Mouse (Mus musculus) forebrain, embryonic 14.5 days (tissue): ENCODE measurements around the gene Krtap3-3. TPM values are rescaled to one million over a fixed set of nuclear protein-coding genes. Genes with fewer than 3 reads are reported as not detected.

Source experiments
- ATAC-seq: fragments of 200-750 bp; cut with Nextera tagmentation; 2 replicates; pipeline ENCODE4 v1.8.0; 2017; ENCODE audit warnings: mild to moderate bottlenecking, moderate library complexity
- DNase-seq: peaks from one replicate; pipeline ENCODE4 v3.0.0-alpha.2; 2015; ENCODE audit warnings: low spot score
- H3K27ac ChIP-seq: fragments of 300-500 bp; sonication (generic); 2 replicates; pipeline ENCODE4 v1.5.1; 2014; ENCODE audit warnings: low read depth, mild to moderate bottlenecking, control low read depth, low read length, moderate library complexity
- H3K27me3 ChIP-seq: fragments of 300-500 bp; sonication (generic); replicated peaks from 2 replicates; pipeline ENCODE4 v1.6.1; 2014; ENCODE audit warnings: low read length, control low read depth, mixed read lengths; ENCODE audit not compliant: control insufficient read depth, insufficient read depth
- H3K36me3 ChIP-seq: fragments of 300-500 bp; sonication (generic); 2 replicates; pipeline ENCODE4 v1.6.1; 2014; ENCODE audit warnings: low read length, control low read depth; ENCODE audit not compliant: control insufficient read depth, insufficient read depth
- H3K4me1 ChIP-seq: fragments of 300-500 bp; sonication (generic); 2 replicates; pipeline ENCODE4 v1.6.1; 2014; ENCODE audit warnings: antibody characterized with exemption, low read length, control low read depth; ENCODE audit not compliant: control insufficient read depth, insufficient read depth
- H3K4me2 ChIP-seq: fragments of 300-500 bp; sonication (generic); 2 replicates; pipeline ENCODE4 v1.6.1; 2014; ENCODE audit warnings: mild to moderate bottlenecking, control low read depth, low read length
- H3K4me3 ChIP-seq: fragments of 300-500 bp; sonication (generic); 2 replicates; pipeline ENCODE4 v1.5.1; 2014; ENCODE audit warnings: low read depth, low read length, control low read depth
- H3K9ac ChIP-seq: fragments of 300-500 bp; sonication (generic); 2 replicates; pipeline ENCODE4 v1.6.1; 2014; ENCODE audit warnings: mild to moderate bottlenecking, low read length, control low read depth, moderate library complexity
- H3K9me3 ChIP-seq: fragments of 300-500 bp; sonication (generic); replicated peaks from 2 replicates; pipeline ENCODE4 v1.6.1; 2016; ENCODE audit warnings: low read length, control low read depth, mixed read lengths; ENCODE audit not compliant: control insufficient read depth
- WGBS: fragments of 180-500 bp; shearing (Covaris S2); extraction: QIAGEN DNeasy Blood & Tissue Kit; methylation state at CpG from one replicate; pipeline ENCODE4 v1.1.7; 2014; 5-methylcytosine and 5-hydroxymethylcytosine counted together
- polyA plus RNA-seq: library from polyadenylated mRNA; unstranded; fragments of >200 nt; fragmentation: Nextera tagmentation; extraction: Ambion mirVana; gene quantifications from 2 replicates; pipeline ENCODE4 v1.2.1, GENCODE M21; 2014

Gene Krtap3-3
- polyA plus RNA-seq, 1 experiment from 2014 or later = not detected

- 23% methylated on average over 4 of the region's 4 CpGs for WGBS
- H3K4me2 ChIP-seq = no peak overlapping the region
- no peaks in the 10 kb centered on the region for H3K4me1 ChIP-seq
- H3K4me3 ChIP-seq = no peak overlapping the region
- no peaks in the 10 kb centered on the region for H3K9me3 ChIP-seq
- ATAC-seq = no peak
- no peak overlapping the region for H3K27ac ChIP-seq
- H3K9ac ChIP-seq = no peak overlapping the region
- H3K27me3 ChIP-seq = no peaks in the 10 kb centered on the region
- no peak for DNase-seq
- no peaks in the 10 kb centered on the region for H3K36me3 ChIP-seq
Measured at GRCm38 (mm10) chr11:99573164-99573563, 22.5 kb upstream of the Krtap3-3 start.

GRCm38 (mm10) chr11:99566530-99566929 lies 15.9 kb upstream of the Krtap3-3 start, which contains the start of gene Krtap3-1:
Gene Krtap3-1 (minus strand): TSS chr11:99566630.
- WGBS = 95% methylated on average over 7 of the region's 7 CpGs
- no peak within 1 kb of the TSS for H3K27ac ChIP-seq

GRCm38 (mm10) chr11:99562580-99562979 lies 11.9 kb upstream of the Krtap3-3 start:
- H3K36me3 ChIP-seq = no peaks in the 10 kb centered on the region
- H3K9ac ChIP-seq = no peak overlapping the region
- 84% methylated on average over 6 of the region's 6 CpGs for WGBS
- no peak for ATAC-seq
- H3K4me3 ChIP-seq = no peak overlapping the region
- no peak overlapping the region for H3K27ac ChIP-seq
- H3K4me1 ChIP-seq = no peaks in the 10 kb centered on the region
- no peaks in the 10 kb centered on the region for H3K9me3 ChIP-seq
- H3K4me2 ChIP-seq = no peak overlapping the region
- H3K27me3 ChIP-seq = no peaks in the 10 kb centered on the region
- DNase-seq = no peak

More at GRCm38 (mm10) chr11:99566530-99566929, 15.9 kb upstream of the Krtap3-3 start, which contains the start of gene Krtap3-1:
- Histone ChIP-seq H3K9ac (no peak within 1 kb of the TSS), H3K4me1 (no peaks in the 10 kb centered on the region), H3K4me2 (no peak within 1 kb of the TSS), H3K4me3 (no peak within 1 kb of the TSS), H3K9me3 (no peaks in the 10 kb centered on the region), H3K36me3 (no peaks in the 10 kb centered on the region), H3K27me3 (no peaks in the 10 kb centered on the region)
- DNase-seq (no peak), ATAC-seq (no peak)

GRCm38 (mm10) chr11:99559366-99559765 lies 8.7 kb upstream of the Krtap3-3 start, which contains the start of gene Gm11939:
Gene Gm11939 (minus strand): TSS chr11:99559466.
- Histone ChIP-seq H3K27ac (no peak within 1 kb of the TSS), H3K4me2 (no peak within 1 kb of the TSS), H3K36me3 (no peaks in the 10 kb centered on the region), H3K27me3 (no peaks in the 10 kb centered on the region), H3K4me1 (no peaks in the 10 kb centered on the region), H3K9ac (no peak within 1 kb of the TSS), H3K4me3 (no peak within 1 kb of the TSS), H3K9me3 (no peaks in the 10 kb centered on the region)
- ATAC-seq = no peak
- WGBS = 92% methylated on average over 9 of the region's 9 CpGs
- DNase-seq = no peak

- H3K4me1 ChIP-seq = no peaks in the 10 kb centered on the region
- no peak overlapping the region for H3K27ac ChIP-seq
- no peak for DNase-seq
- H3K4me2 ChIP-seq = no peak overlapping the region
- no peaks in the 10 kb centered on the region for H3K36me3 ChIP-seq
- no peak overlapping the region for H3K4me3 ChIP-seq
- no peaks in the 10 kb centered on the region for H3K9me3 ChIP-seq
- no peak overlapping the region for H3K9ac ChIP-seq
- WGBS = 89% methylated on average over 3 of the region's 3 CpGs
- no peak for ATAC-seq
- H3K27me3 ChIP-seq = no peaks in the 10 kb centered on the region
Measured at GRCm38 (mm10) chr11:99557976-99558745, 7.5 kb upstream of the Krtap3-3 start.

- Histone ChIP-seq H3K4me2 (no peak within 1 kb of the TSS), H3K27ac (no peak within 1 kb of the TSS), H3K9me3 (no peaks in the 10 kb centered on the region), H3K4me1 (no peaks in the 10 kb centered on the region), H3K4me3 (no peak within 1 kb of the TSS), H3K27me3 (no peaks in the 10 kb centered on the region), H3K9ac (no peak within 1 kb of the TSS), H3K36me3 (no peaks in the 10 kb centered on the region)
- no peak for ATAC-seq
- 100% methylated on average over 1 of the region's 2 CpGs for WGBS
- no peak for DNase-seq
Measured at GRCm38 (mm10) chr11:99556753-99557152, 6.1 kb upstream of the Krtap3-3 start, which contains the start of gene Krtap3-2. Gene Krtap3-2 (minus strand): TSS chr11:99556853.

- Histone ChIP-seq H3K4me3 (no peak overlapping the region), H3K4me2 (no peak overlapping the region), H3K27ac (no peak overlapping the region), H3K36me3 (no peaks in the 10 kb centered on the region), H3K9ac (no peak overlapping the region), H3K4me1 (no peaks in the 10 kb centered on the region), H3K27me3 (no peaks in the 10 kb centered on the region), H3K9me3 (no peaks in the 10 kb centered on the region)
- no peak for ATAC-seq
- WGBS = 97% methylated on average over 2 of the region's 2 CpGs
- no peak for DNase-seq
Measured at GRCm38 (mm10) chr11:99556195-99556594, 5.5 kb upstream of the Krtap3-3 start.

- H3K9me3 ChIP-seq = no peaks in the 10 kb centered on the region
- H3K27me3 ChIP-seq = no peaks in the 10 kb centered on the region
- H3K27ac ChIP-seq = no peak overlapping the region
- no peak for ATAC-seq
- DNase-seq = no peak
- no peak overlapping the region for H3K4me3 ChIP-seq
- H3K36me3 ChIP-seq = no peaks in the 10 kb centered on the region
- H3K4me1 ChIP-seq = no peaks in the 10 kb centered on the region
- H3K9ac ChIP-seq = no peak overlapping the region
- no peak overlapping the region for H3K4me2 ChIP-seq
Measured at GRCm38 (mm10) chr11:99547892-99548291, 2.8 kb downstream of the Krtap3-3 start.

- ATAC-seq = no peak
- H3K4me2 ChIP-seq = no peak overlapping the region
- H3K36me3 ChIP-seq = no peaks in the 10 kb centered on the region
- H3K27me3 ChIP-seq = no peaks in the 10 kb centered on the region
- no peak overlapping the region for H3K4me3 ChIP-seq
- no peak overlapping the region for H3K27ac ChIP-seq
- no peak overlapping the region for H3K9ac ChIP-seq
- DNase-seq = peak; percentile 39
- no peaks in the 10 kb centered on the region for H3K9me3 ChIP-seq
- H3K4me1 ChIP-seq = 0 out of 2 replicates have a peak, but pooled peaks cover 4% of the 10 kb centered on the region
- 39% methylated on average over 9 of the region's 9 CpGs for WGBS
Measured at GRCm38 (mm10) chr11:99539721-99540120, 10.9 kb downstream of the Krtap3-3 start.
